Mouse (Mus musculus) monocyte, adult 5-6 weeks (primary cell): ENCODE results near the gene Rack1. TPM values are rescaled to one million over a fixed set of nuclear protein-coding genes. Genes with fewer than 3 reads are reported as not detected.
A peak's percentile ranks its signal among the peaks of the same experiment; 100 is the strongest.

ENCODE experiments used
- ATAC-seq: fragments of 153-309, 156-312 bp; replicated peaks from 2 replicates; pipeline ENCODE4 v1.8.0; 2017; ENCODE audit warnings: mild to moderate bottlenecking; ENCODE audit not compliant: low TSS enrichment, insufficient number of reproducible peaks, severe bottlenecking, poor library complexity, low FRiP score
- total RNA-seq: library from RNA; stranded (forward); fragments of 200-1000, 200-491, 200-594 nt; gene quantifications from 3 replicates; pipeline ENCODE4 v1.2.3, GENCODE M21; 2017

Gene Rack1
- total RNA-seq, result 995 to 1,435 TPM (median 1,367 TPM) in 3 replicates

DNA sequence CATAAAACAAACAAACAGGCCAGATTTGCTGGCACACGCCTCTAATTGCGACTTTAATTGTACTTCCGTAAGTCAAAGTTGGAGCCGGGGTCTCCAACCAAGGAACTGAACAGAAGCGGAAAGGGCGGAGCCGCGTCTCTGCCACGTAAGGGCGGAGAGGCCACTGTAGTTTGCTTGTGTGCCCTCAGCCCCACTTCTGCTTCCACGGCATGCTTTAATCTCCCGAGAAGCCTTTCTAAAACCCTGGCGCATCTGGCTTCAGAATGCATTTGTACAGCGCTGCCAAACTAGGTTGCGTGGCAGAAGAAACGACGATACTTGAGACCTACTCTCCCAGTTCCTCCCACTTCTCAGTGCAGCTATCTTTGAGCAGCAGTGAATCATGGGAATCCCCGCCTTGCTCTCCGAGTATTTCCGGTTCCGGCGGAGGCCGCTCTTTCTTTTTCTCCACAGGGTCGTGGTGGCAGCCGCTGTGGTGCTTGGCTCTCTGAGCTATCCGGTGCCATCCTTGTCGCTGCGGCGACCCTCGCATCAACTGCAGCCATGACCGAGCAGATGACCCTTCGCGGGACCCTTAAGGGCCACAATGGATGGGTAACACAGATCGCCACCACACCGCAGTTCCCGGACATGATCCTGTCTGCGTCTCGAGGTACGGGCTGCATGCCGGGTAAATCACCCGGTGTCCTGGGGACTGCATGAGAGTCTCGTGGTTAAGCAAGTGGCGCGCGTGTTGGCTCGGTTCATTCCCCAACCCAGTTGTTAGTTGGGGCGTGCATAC, at the start of gene Rack1:
Gene Rack1 (plus strand): TSS at position 412 of the 781 bp plus-strand sequence.
- ATAC-seq, result peak; percentile 81

DNA sequence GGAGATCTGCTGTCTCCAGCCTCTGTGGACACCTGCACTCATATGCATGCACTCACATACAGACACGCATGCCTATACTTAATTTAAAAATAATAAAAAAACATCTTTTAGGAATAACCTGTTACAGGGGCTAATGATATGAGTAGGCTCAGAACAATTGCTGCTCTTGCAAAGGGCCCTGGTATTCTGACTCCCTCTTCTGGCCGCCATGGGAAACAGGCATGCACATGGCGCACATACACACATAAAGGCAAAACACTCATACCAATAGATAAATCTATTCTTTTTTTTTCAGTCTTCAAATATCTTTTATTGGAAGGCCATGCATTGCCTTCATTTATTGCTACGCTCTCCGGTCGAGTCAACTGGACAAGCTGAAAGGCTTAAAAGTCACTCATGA, 49.7 kb upstream of the Rack1 start:
- ATAC-seq, result no peak

DNA sequence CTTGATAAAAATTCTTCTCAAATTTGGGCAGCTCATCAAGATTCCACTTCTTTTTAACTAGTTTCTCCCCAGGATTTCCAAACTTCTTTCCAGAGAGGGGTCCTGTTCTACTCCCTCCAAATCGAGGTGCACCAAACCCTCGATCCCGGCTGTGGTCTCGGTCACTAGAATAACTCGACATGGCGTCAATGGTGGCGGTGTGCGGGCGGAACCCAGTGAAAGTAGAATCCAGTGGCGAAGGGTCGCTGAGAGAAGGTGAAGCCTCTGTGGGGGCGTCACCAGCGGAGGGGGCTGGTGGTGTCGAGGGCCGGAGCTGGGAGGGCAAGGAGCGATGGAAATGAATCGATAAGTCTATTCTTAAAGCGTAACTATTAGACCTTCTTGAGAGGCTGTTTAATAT, 46.6 kb upstream of the Rack1 start:
- peak; percentile 50 for ATAC-seq

DNA sequence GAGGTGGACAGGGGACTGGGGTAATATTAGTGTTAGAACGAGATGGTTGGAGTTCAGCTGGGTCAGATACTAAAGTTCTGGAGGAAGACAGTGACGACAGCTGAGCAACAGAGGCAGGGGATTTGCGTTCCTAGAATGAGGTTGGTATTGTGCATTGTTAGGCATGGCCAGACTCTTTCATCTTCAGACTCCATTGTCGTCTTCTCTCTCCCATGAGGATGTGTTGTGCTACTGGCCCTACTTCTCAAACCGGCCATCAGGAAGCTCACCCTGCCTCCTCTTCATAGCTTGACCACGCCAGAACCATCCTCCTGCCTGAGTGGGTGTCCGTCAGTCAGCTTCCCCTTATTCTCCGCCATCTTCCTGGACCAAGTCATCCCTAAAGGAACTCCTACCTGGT, 41.1 kb upstream of the Rack1 start:
- no peak for ATAC-seq

DNA sequence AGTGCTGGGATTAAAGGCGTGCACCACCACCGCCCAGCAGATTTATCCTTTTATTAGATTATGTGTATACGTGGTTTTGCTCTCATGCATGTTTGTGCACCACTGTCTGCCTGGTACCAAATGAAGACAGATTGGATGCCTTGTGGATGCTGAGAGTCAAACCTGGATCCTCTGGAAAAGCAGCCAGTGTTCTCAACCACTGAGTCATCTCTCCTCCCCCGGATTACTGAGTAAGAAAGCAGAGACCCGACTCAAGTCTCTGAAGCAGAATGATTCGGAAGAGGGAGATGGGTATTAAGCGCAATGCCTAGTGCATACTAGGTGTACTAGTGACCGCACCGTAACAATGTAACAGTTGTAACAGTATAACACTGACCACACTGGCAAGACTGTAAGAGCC, 36.0 kb upstream of the Rack1 start:
- no peak for ATAC-seq

- peak; percentile 18; the same call in 1 of the 2 replicates for ATAC-seq
These were observed 32.8 kb upstream of the Rack1 start for GRCm38 (mm10) chr11:48767195-48767876.

GRCm38 (mm10) chr11:48771691-48772090, 28.4 kb upstream of the Rack1 start:
- no peak; the same call in 1 of the 2 replicates for ATAC-seq

DNA sequence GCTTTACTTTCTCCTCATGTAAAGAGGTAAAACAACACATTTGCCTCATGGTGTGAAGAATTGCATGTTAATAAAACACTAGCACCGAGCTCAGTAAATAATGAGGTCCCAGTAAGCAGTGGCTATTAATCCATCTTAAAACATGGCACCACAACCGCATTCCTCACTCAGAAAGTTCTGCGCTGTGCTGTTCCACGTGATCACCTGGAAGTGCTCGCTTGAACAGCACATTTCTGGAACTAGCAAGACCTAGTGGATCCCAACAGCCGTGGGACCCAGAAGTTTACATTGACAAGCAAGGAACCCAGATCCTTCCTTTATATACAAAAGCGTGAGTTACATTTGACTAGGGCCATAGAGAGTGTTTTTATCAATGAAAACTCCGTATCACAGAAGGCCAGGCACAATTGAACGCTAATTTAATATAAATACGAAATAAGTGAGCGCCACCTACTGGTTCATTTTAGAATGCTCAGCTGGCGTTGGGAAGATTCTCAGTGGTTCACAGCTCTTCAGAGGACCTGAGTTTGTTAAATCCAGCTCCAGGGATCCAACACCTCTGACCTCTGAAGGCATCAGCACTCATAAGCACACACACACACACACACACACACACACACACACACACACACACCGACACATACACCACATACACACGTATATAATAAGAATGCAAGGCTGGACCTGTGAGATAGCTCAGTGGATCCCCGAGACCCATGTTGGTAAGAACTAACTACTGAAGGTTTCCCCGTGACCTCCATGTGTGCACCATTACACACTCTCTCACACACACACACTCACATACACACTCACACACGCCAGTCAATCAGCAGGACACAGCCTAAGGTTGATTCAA, 25.5 kb upstream of the Rack1 start:
- 0 out of 2 replicates have a peak, but pooled peaks have one; percentile 3 for ATAC-seq

- ATAC-seq, result no peak
These were observed 24.6 kb upstream of the Rack1 start for GRCm38 (mm10) chr11:48775483-48775882.

DNA sequence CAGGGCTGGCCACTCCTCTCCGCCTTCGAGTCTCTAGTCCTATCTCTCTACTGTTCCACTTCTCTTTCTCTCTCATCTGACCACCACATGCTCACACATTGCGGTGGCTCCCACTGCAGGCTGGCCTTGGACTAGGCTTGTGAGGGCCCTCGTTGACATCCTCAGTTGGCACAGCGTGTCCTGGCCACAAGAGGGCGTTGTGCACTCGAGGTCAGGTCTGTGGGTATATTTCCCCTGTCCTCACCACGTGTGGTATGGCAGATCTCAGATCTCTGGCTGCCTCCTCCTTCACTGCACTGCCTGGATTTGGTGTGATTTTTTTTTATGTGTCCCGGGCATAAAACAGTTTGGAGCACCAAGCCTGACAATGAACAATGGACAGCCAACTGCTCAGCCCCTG, 23.5 kb upstream of the Rack1 start:
- peak; percentile 41; the same call in 1 of the 2 replicates for ATAC-seq

DNA sequence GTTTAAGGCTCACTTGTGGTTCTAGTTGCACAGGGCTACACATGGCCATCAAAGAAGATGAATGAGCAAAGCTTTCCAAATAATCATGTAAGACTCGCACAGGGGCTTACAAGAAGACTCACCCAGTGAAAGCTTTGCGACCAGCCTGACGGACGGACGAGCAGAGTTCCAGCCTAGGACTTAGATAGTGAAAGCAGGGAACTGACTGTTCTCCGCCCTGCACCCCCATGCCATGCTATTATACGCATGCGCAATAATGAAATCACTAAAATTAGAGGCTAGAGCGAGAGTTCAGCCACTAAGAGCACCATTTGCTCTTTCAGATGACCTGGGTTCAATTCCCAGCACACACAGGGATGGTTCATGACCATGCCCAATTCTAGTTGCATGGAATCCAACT, 22.8 kb upstream of the Rack1 start:
- no peak for ATAC-seq

- no peak for ATAC-seq
These were observed 20.7 kb upstream of the Rack1 start for GRCm38 (mm10) chr11:48779450-48779849.

DNA sequence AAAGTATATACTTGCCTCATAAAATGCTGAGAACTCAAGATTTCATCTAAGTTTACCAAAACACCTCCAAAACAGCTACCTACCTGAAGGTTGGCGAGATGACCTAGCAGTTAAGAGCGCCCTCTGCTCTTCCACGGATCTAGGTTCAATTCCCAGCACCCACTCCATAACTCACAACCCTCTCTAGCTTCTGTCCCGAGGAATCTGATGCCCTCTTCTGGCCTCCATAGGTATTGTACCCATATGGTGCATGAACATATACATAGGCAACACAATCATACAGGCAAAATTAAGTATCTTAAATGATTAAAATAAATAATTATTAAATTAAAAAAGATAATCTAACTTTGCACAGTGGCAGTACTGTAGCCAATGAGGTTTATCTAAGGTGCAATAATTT, 17.9 kb upstream of the Rack1 start:
- ATAC-seq, result no peak; the same call in 1 of the 2 replicates

GRCm38 (mm10) chr11:48787455-48788211, 12.5 kb upstream of the Rack1 start:
- ATAC-seq, result peak; percentile 96

GRCm38 (mm10) chr11:48788311-48789089, 11.6 kb upstream of the Rack1 start:
- ATAC-seq, result peak; percentile 38; the same call in 1 of the 2 replicates

GRCm38 (mm10) chr11:48789215-48789614, 10.9 kb upstream of the Rack1 start:
- no peak for ATAC-seq

DNA sequence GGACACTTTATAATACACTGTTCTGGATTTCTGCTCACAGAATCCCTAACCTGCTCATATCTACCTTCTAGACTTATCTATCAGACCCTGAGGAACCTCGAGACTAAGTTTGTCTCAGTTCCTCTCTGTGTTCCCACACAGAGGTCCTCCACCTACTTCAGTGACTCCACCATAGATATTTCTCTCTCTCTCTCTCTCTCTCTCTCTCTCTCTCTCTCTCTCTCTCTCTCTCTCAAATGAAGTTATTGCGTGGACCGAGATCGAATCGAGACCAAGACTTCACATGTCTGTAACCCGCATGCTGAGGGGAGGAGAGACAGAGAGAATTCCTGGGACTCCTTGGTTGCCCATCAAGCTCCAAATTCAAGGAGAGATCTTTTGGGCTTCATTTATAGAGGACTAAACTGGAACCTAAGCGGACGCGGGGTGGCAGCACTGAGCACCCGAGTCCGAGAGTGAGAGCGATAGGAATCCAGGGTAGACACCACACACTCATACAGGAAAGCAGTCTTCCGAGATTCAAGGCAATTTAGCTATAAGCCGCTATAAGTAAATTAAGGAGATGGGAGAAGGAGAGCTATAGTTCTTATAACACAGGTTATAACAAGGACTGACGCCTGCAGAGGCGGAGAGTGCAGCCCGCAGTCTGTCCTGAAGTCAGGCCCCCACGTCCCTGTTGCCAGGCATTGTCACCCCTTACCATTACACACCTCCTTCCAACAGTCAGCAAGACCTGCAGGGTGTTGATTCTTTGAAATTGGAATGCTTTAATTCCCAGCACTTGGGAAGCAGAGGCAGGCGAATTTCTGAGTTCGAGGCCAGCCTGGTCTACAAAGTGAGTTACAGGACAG, 9.9 kb upstream of the Rack1 start:
- peak; percentile 51; the same call in 1 of the 2 replicates for ATAC-seq
